Mouse (Mus musculus) B cell, adult (primary cell): ENCODE results near the gene Ssr3. TPM values are rescaled to one million over a fixed set of nuclear protein-coding genes. Genes with fewer than 3 reads are reported as not detected.

Source experiments
- total RNA-seq: library from RNA; stranded (reverse); gene quantifications from 4 replicates; pipeline ENCODE4 v1.2.4, GENCODE M21; 2023; ENCODE audit not compliant: inconsistent age

Gene Ssr3
- total RNA-seq, result 59.8 to 68.0 TPM (median 66.4 TPM) in 4 replicates

DNA sequence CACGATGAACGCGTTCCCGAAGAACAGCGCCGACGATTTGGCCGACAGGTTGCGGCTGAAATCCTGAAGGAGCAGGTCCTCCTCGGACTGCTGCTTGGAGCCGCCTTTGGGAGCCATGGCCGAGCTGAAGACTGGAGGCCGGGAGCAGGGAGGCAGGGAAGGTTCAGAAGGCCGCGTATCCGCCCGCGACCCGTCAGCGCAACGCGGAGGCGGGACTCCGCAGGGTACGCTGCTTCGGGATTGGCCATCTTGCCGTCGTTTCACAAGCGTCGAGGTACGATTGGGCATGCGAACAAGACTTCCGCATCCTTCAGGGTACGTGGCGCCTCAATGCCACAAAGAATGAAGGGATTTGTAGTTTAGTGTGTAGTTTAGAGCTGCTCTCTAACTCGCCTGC lies at the start of gene Ssr3:
Gene Ssr3 (minus strand): TSS at position 203 of the 397 bp plus-strand sequence.

Other genes with a start within 250 kb of the Ssr3 start
- gene Tiparp, start 135.8 kb upstream of the Ssr3 start, total RNA-seq, result 62.6 to 74.9 TPM (median 70.2 TPM) in 4 replicates